25 mouse cellular contexts compared by ENCODE assay signal in the genomic region with DNA sequence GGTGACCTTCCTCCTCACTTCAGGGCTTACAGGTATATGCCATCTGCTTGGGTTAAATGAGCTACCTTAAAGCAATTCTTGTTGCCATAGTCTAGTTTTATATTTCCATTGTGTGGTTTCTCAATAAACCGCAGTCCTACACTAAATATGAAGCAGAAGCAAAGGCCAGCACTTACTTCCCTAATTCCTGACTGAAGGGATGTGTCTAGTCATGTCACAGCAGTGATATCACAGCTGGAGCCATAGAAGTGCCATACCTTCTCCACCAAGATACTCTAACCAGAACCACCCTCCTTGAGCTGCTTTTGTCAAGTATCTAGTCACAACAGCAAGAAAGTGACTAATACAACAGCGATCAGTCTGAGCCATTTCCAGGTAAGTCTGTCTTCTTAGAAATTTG.
A peak's percentile ranks its signal among the peaks of the same experiment; 100 is the strongest.
DNase-seq lines count a peak whose midpoint lies in the region; ATAC-seq and TF ChIP-seq lines count a peak whose summit lies in the region.
"Had no signal": no experiment of that assay in that cellular context is flagged by ENCODE, and none has a peak within 500 bp of the region (broad histone marks: within the 10 kb centered on the region; RNA-seq: fewer than 3 reads in every experiment).

No protein-coding gene starts in this region.

- no peak; a peak in 1 of 4 replicates for TF ChIP-seq EP300 in MEL (IDR thresholded peaks at IDR 0.05; ENCODE audit: low read depth in 1 of 2, low read length in 2 of 2)

- peak; percentile 63 for DNase-seq in MEL (ENCODE audit: low read depth, low spot score)
- no peak for DNase-seq in lung, postnatal 4 days
- DNase-seq in T-cell, adult 2 months (ENCODE audit: low spot score), result no peak
- no peak for DNase-seq in cerebellum, adult 11-12 months
- no peak for DNase-seq in left cerebral cortex, postnatal 4 days
- DNase-seq: adrenal gland, adult 2 months; adrenal gland, postnatal 10 days; adrenal gland, postnatal 25 days; B cell, adult 2 months; cerebellum, adult 11 months; cerebellum, adult 2 months; cerebellum, adult 9-10 months; cerebellum, postnatal 10 days; cerebellum, postnatal 25 days had no signal

- no peak overlapping the region for H3K9ac ChIP-seq in MEL (ENCODE audit: control insufficient read depth, low read depth, low read length, poor library complexity, severe bottlenecking)
- H3K9ac ChIP-seq: embryonic facial prominence, embryonic 12.5 days; forebrain, embryonic 13.5 days; forebrain, embryonic 15.5 days had no signal

- no peak for TF ChIP-seq RAD21 in MEL (IDR thresholded peaks at IDR 0.05; ENCODE audit: low read depth, low read length)

- peak; percentile 93 for ATAC-seq in common myeloid progenitor, adult 5-6 weeks (replicated peaks; ENCODE audit: low read depth, poor library complexity, severe bottlenecking)
- ATAC-seq in hematopoietic stem cell, adult 5-6 weeks (replicated peaks in 1 of 2; ENCODE audit: insufficient read depth in 1 of 2, low FRiP score in 2 of 2, low TSS enrichment in 1 of 2, low read depth in 1 of 2, poor library complexity in 2 of 2, severe bottlenecking in 2 of 2), result peak; percentile 25 to 53; a peak in 1 of 4 replicates
- peak; percentile 90 for ATAC-seq in megakaryocyte progenitor cell, adult 5-6 weeks (replicated peaks; ENCODE audit: poor library complexity)
- ATAC-seq: CD4-positive, CD25-positive, alpha-beta regulatory T cell, adult 4 months; forebrain, embryonic 13.5 days; forebrain, embryonic 15.5 days; Patski had no signal

- peaks cover 0 to 2% of the 10 kb centered on the region in 2 experiments; a peak in 1 of 4 replicates for H3K4me1 ChIP-seq in MEL (ENCODE audit: control insufficient read depth in 1 of 2, insufficient read depth in 2 of 2, low read length in 2 of 2)
- H3K4me1 ChIP-seq: embryonic facial prominence, embryonic 10.5 days; embryonic facial prominence, embryonic 12.5 days; forebrain, embryonic 13.5 days; forebrain, embryonic 15.5 days had no signal

- TF ChIP-seq POLR2A in MEL (IDR thresholded peaks at IDR 0.05; ENCODE audit: control insufficient read depth in 1 of 2, insufficient read depth in 1 of 2, low read depth in 1 of 2, low read length in 2 of 2, poor library complexity in 1 of 2), result no peak

- no peaks in the 10 kb centered on the region for H3K27me3 ChIP-seq in MEL (ENCODE audit: control insufficient read depth in 1 of 2, insufficient read depth in 2 of 2, low read length in 2 of 2)
- H3K27me3 ChIP-seq: CH12.LX; embryonic facial prominence, embryonic 12.5 days; forebrain, embryonic 13.5 days; forebrain, embryonic 15.5 days; Patski had no signal

- no peaks in the 10 kb centered on the region for H3K79me2 ChIP-seq in MEL (ENCODE audit: control insufficient read depth, insufficient read depth, low read length, poor library complexity)

- intact Hi-C loops in left cerebral cortex, postnatal 4 days (cut with DNase I), result loop anchor here (5.0 kb wide), 1 partner anchor 919 kb away; no protein-coding TSS in a partner anchor

- H3K36me3 ChIP-seq in MEL (ENCODE audit: control insufficient read depth in 1 of 2, insufficient read depth in 2 of 2, low read length in 2 of 2), result no peaks in the 10 kb centered on the region
- H3K36me3 ChIP-seq: embryonic facial prominence, embryonic 10.5 days; embryonic facial prominence, embryonic 12.5 days; forebrain, embryonic 15.5 days; G1E had no signal

- H3K27ac ChIP-seq in MEL (ENCODE audit: control insufficient read depth, low read depth, low read length), result no peak overlapping the region
- H3K27ac ChIP-seq: embryonic facial prominence, embryonic 10.5 days; embryonic facial prominence, embryonic 12.5 days; forebrain, embryonic 13.5 days; forebrain, embryonic 15.5 days had no signal

- no peak for TF ChIP-seq CTCF in MEL (IDR thresholded peaks at IDR 0.05 in 2 of 3, conservative IDR thresholded peaks at IDR 0.05 in 1 of 3; ENCODE audit: control insufficient read depth in 1 of 3, insufficient read depth in 1 of 3, low read depth in 2 of 3, low read length in 3 of 3, poor library complexity in 1 of 3, severe bottlenecking in 1 of 3)

- no peak overlapping the region for H3K4me3 ChIP-seq in MEL (ENCODE audit: control insufficient read depth in 1 of 2, insufficient read depth in 1 of 2, low read depth in 2 of 2, low read length in 2 of 2)
- H3K4me3 ChIP-seq: embryonic facial prominence, embryonic 10.5 days; embryonic facial prominence, embryonic 12.5 days; forebrain, embryonic 13.5 days; forebrain, embryonic 15.5 days had no signal

- no peaks in the 10 kb centered on the region for H3K9me3 ChIP-seq in MEL (replicated peaks; ENCODE audit: insufficient read depth, low read length)
- H3K9me3 ChIP-seq: embryonic facial prominence, embryonic 10.5 days; embryonic facial prominence, embryonic 12.5 days; forebrain, embryonic 13.5 days; forebrain, embryonic 15.5 days; G1E had no signal

TF ChIP-seq in MEL, 35 proteins besides CTCF, POLR2A, EP300 and RAD21:
- TF ChIP-seq UBTF (IDR thresholded peaks at IDR 0.05; ENCODE audit: borderline replicate concordance, insufficient read depth, low read depth, low read length), result no peak
- no peak for TF ChIP-seq USF2 (IDR thresholded peaks at IDR 0.05; ENCODE audit: borderline replicate concordance in 1 of 2, insufficient read depth in 1 of 2, low read depth in 1 of 2, low read length in 2 of 2)
- no peak for TF ChIP-seq ZNF384 (IDR thresholded peaks at IDR 0.05; ENCODE audit: low read depth, low read length)
- TF ChIP-seq E2F4 (IDR thresholded peaks at IDR 0.05; ENCODE audit: borderline replicate concordance, low read depth, low read length), result no peak
- no peak for TF ChIP-seq JUND (IDR thresholded peaks at IDR 0.05; ENCODE audit: low read depth, low read length)
- TF ChIP-seq GABPA (IDR thresholded peaks at IDR 0.05; ENCODE audit: low read depth, low read length), result no peak
- no peak for TF ChIP-seq MAFK (IDR thresholded peaks at IDR 0.05; ENCODE audit: borderline replicate concordance, low read depth, low read length)
- TF ChIP-seq MAZ (IDR thresholded peaks at IDR 0.05; ENCODE audit: low read depth, low read length), result no peak
- TF ChIP-seq KAT2A (conservative IDR thresholded peaks at IDR 0.05; ENCODE audit: low read depth, low read length), result no peak
- no peak for TF ChIP-seq ZC3H11A (IDR thresholded peaks at IDR 0.05; ENCODE audit: low read depth, low read length)
- TF ChIP-seq HCFC1 (IDR thresholded peaks at IDR 0.05; ENCODE audit: low read depth, low read length), result no peak
- no peak for TF ChIP-seq NELFE (IDR thresholded peaks at IDR 0.05; ENCODE audit: low read depth, low read length)
- TF ChIP-seq TAL1 (IDR thresholded peaks at IDR 0.05; ENCODE audit: low read length), result no peak
- no peak for TF ChIP-seq USF1 (IDR thresholded peaks at IDR 0.05; ENCODE audit: low read depth, low read length)
- TF ChIP-seq BHLHE40 (IDR thresholded peaks at IDR 0.05; ENCODE audit: borderline replicate concordance, low read depth, low read length), result no peak
- TF ChIP-seq CHD1 (IDR thresholded peaks at IDR 0.05; ENCODE audit: low read depth, low read length), result no peak
- TF ChIP-seq ETS1 (IDR thresholded peaks at IDR 0.05; ENCODE audit: low read depth, low read length), result no peak
- no peak for TF ChIP-seq SIN3A (IDR thresholded peaks at IDR 0.05; ENCODE audit: low read length)
TF ChIP-seq in MEL: peak in this region for 0.

Comparison
In these comparisons a context has a peak if more than half of its experiments do, and no peak if none do; other contexts are left out.
1. ATAC-seq: peak in every context shown above with its lines; median percentile 93 in common myeloid progenitor, adult 5-6 weeks; 90 in megakaryocyte progenitor cell, adult 5-6 weeks; 39 in hematopoietic stem cell, adult 5-6 weeks.